Mouse (Mus musculus) granulocyte monocyte progenitor cell, adult 5-6 weeks (primary cell): ENCODE results near the gene Scn9a. TPM values are rescaled to one million over a fixed set of nuclear protein-coding genes. Genes with fewer than 3 reads are reported as not detected.

ENCODE experiments used
- ATAC-seq: replicated peaks from 2 replicates; pipeline ENCODE4 v1.8.0; 2016; ENCODE audit warnings: mild to moderate bottlenecking, moderate TSS enrichment, inconsistent platforms; ENCODE audit not compliant: poor library complexity, severe bottlenecking
- total RNA-seq, 2 experiments: library from RNA; stranded (forward) in 1 of 2; stranded (reverse) in 1 of 2; fragments of 200-712, 200-1000 nt in 1 of 2; fragments of >200 nt in 1 of 2; fragmentation: Nextera tagmentation in 1 of 2; gene quantifications; 2 replicates each; pipeline ENCODE4 v1.2.3; 2014 to 2017

Gene Scn9a
- total RNA-seq (2014; fragmentation: Nextera tagmentation): not detected in 2 replicates
- not detected in 2 replicates for total RNA-seq (2017)

DNA sequence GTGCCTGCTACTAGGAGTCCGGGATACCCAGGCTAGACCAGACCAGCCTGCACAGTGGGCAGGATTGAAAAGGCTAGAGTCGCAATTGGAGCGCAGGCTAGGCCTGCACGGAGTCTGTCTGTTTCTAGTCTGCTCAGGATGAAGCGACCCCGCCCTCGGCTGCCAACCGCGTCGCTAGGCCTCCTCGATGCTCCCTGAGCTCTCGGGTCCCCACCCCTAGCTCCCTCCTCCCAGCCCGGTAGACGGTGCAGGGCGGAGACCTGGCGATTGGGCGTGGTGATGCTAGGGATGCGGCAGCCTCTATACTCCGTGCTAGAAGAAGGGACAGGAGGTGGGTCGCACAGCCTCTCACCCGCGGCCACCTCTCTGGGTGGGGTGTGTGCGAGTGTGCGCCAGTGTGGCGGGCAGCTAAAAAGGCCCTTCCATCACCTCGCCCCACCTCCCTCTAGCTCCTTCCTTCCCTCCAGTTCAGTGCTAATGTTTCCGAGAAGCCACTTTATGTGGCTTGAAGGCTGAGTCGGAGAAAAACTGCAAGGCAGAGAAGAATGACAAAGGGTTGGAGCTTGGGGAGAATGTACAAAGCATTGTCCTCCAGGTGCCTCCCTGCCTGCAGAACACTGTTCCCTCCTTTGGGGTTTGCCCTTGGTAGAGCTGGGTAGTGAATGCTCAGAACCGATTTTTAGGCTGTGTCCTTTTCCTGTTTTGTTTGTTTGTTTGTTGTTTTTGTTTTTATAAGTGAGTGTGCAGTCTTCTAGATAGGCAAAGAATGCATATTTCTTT is at the start of gene Scn9a:
Gene Scn9a (minus strand): TSS at position 383 of the 780 bp plus-strand sequence.
- peak; percentile 30; the same call in 1 of the 2 replicates for ATAC-seq

DNA sequence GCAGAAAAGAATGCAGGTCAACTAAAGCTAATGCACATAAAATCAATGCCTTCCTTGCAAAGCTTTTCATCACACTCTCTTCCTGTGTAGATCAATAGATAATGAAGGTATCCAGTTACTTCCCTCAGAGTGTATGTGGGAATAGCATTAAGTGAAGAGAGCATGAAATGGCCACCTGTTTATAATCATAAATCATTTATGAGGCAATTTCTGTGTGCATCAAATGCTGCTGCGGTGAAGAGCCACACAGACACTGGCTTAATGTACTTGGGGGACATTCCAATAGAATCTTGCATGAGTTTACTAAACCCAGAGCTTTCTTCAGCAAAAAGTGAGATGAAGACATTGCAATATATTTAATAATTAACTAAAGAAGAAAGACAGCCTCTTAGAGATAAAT is 27.2 kb upstream of the Scn9a start:
- ATAC-seq: no peak

DNA sequence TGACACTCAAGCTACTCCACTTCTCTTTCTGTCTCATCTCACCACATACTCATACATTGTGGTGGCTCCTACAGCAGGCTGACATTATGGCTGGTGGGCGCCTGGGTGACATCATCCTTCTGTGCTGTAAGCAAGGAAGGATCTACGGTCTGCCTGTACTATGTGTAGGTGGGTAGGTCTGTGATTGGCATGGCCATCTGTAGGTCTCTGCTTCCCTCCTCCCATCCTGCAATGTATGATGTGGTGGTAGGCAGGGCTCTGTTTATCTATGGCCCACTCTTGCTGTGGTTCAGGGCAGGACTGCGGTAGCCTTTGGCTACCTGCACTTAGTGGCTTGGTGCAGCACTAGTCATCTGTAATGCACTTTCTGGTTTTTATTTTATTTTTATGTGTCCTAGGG is 21.7 kb upstream of the Scn9a start:
- no peak for ATAC-seq

DNA sequence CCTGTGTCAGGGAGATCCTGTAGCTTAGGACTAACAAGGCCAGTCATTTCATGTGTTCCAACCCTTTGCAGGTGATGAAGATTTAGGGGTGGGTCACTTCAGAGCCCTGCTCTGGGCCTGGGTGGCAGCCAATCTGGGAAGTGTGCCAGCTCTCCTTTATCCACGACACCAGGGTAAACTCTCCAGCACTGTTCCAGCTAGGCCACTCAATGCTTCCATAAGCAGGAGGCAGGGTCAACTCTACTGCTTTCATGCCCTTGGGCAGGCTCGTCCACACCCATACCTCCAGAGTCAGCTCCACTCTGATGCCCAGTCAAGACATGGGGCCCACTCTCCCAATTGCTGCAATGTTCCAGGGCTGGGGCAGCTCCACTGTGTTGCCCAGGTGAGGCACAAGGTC is 20.7 kb upstream of the Scn9a start:
- no peak for ATAC-seq

DNA sequence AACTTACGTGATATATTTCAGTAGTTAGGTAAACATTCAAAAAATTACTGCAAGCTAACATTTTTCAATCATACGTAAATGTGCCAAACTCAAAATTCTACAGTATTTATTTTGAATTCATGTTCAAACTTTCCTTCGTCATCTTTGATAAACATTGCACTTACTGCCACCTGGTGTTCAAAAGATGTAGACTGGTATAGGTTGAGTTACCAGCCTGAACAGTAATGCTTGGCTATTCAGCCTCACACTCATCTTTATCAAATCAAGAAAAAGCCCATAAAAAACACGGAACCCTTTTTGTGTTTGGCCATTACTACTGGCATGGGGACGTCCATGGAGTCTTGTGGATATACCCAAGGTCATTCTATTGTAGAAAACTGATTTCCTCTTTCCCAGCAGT is 9.6 kb upstream of the Scn9a start:
- no peak for ATAC-seq

DNA sequence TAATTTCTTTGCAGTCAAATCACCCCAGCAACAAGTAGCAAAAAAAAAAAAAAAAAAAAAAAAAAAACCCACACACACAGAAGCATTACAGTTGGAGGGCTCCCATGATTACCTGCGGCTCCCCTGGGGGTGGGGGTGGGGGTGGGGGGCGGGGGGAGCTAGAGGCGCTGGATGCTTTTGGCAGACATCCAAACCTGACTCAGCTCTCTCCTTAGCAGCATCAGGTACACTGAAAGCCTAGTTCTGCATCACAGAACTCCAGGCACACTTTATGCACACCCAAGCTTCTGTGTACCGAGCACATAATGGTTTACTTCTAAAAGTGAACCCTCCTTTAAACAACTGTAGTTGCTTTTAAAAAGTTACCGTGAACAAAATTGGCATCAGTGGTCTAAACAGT is 2.0 kb downstream of the Scn9a start:
- no peak for ATAC-seq

DNA sequence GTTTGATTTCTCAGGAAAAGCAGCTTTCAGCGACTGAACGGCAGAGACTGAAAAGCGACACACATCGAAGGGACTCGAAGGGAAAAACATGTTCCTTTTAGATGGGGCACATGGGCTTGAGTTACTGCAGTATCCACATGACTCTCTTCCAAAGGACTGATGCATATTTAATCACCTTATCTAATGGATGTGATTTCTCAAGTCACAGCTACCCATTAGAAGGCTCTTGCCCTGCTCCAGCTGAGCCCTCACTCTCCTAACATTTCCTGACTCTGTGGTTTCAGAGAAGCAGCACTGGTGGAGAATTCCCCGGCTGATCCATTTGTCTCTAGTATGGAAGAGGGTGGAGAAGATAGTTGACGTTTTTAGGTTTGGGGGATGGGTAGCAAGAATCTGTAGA is 23.7 kb downstream of the Scn9a start:
- no peak for ATAC-seq

DNA sequence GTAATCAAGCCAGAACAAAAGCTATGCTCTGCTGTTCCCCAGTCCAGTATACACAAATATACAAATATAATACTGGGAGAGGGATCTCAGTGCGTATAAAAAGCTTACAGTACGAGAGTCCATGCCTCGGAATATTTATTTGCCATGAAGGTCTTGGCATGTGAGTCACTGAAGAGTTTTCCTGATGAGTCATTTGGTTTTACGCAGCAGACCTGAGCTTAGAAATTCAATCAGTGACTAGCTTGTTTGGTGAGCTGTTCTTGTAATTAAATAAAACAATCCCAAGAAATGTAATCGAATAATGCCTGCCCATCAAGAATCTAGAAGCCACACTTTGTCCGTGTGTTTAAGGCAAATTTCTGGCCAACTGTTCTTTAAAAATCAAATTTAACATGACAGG is 37.4 kb downstream of the Scn9a start:
- no peak for ATAC-seq

DNA sequence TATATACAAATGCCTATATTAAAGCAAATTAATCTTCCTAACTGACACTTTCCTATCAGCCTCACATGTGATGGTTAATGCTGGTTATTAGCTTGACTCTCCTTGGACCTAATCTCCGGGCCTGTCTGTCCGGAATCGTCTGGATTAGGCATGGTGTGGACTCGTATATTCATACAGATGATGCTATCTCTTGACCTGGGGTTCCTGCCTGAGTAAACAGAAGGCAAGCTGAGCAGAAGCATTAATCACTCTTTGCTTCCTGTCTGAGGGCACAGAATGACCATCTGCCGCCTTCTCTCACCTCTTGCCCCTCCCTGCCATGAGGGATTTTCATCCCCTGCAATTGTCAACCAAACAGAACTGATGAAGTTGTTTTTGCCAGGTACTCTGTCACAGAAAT is 38.6 kb downstream of the Scn9a start:
- ATAC-seq: no peak

DNA sequence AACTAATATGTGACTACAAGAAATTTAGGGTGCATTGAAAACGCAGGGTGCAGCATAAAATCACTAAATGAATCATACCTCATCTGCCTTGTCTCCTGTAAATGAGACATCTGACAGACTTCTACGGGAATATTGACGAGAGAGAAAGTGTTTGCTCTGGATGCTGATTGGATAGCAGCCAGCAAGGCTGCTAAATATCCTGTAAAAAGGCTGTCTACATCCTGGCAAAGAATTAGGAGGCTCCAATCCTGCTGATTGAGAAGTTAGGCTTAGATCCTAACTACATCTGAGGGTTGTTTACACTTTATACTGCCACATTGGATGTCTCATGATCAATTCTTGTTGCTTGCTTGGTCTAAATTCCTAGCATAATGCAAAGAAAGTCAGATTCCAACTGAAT is 44.6 kb downstream of the Scn9a start:
- no peak for ATAC-seq

DNA sequence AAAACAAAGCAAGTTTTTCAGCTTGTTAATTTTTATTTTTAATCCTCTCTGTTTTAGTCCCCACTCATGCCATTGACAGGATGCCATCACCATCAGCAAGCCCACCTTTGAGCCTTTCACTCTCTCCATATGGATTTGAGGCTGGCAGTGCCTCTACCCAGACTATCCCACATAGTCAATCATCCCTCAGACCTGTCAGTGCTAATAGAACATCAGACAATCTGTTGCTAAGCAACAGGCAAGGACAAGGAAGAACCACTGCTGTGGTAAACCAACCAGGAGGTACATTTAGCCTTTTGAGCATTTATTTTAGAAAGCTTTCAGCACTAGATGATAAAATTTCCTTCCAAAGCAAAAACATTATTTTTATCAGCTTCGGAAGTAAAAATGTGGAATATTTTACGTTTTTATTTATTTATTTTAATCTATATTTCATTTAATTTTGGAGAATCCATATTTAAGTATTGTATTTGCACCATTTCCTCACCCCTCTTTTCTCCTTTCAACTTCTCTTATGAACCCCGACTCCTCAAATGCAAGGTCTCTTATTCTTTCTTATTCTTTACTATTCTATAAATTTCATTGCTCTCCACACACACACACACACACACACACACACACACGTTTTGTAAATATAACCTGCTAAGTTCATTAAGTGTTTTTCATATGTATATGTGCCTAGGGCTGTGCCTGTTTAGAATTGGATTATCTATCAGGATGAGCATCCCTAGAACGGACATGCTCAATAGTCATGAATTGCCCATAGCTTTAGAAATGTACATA is 54.5 kb downstream of the Scn9a start:
- no peak for ATAC-seq

DNA sequence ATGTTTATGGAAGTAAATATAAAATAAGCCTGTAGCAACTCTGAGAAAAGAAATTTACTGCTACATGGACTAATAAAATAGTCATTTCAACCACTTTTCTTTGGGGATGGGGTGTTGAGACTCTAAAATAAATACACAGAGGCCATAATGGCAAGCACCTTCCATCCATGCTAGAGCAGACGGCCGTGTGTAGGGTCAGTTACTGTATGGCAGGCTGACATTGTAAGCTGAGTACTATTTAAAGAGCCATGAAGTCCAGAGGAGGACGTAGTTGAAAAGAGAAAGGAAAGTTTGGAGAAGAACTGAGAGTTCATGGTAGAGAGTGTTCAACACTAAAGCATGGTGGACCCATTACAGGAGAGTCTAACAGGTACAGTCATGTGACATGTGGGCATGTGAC is 86.5 kb downstream of the Scn9a start:
- ATAC-seq: no peak

DNA sequence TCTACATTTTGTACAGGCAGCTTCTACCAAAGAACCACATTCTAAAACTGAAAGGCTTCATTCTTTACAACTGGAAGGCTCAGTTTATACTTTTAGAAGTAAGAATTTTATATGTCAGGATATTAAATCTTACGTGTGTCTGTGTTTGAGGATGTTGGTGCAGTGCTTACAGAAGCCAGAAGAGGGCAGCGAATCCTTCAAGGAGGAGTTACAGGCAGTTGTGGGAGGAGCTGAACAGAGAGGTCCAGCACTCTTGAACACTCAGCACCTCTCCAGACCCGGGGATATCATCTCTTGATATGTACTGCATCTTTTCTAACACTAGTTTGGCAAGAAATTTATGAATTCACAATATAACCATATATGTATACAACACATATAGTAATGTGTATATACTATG is 114.8 kb downstream of the Scn9a start:
- ATAC-seq: no peak

DNA sequence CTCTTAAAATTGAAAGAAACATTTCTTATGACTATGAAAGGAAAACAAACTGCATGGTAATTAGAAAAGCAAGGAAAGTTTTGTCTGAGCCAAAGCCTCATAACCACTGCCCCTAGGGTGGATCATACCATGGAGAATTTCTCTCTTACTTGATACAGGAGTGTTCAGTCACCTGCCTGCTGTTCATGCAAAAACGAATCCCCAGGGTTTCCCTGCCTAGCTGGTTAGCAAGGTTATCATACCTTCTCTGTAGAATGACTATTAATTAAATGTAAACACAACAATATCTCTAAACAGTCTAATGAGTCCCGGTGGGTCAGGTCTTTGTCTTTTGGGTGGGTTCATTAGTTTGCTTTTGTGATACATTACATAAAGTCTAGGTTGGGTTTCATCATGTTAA is 123.3 kb downstream of the Scn9a start:
- ATAC-seq: no peak

DNA sequence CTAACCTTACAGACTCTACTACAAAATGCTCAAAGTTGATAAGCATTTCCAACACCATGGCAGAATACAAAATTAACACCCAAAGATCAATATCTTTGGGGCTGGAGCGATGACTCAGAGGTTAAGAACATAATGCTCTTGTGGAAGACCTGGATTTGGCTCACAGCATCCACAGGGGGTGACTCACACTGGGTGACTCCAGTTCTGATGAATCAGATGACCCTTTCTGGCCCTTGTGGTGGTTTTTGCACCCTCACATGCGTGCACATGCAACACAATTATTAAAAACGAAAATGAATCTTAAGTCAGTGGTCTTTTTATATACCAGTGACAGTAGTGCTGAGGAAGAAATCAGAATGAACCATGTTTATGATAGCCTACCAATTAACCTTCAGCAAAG is 126.7 kb downstream of the Scn9a start:
- ATAC-seq: no peak

DNA sequence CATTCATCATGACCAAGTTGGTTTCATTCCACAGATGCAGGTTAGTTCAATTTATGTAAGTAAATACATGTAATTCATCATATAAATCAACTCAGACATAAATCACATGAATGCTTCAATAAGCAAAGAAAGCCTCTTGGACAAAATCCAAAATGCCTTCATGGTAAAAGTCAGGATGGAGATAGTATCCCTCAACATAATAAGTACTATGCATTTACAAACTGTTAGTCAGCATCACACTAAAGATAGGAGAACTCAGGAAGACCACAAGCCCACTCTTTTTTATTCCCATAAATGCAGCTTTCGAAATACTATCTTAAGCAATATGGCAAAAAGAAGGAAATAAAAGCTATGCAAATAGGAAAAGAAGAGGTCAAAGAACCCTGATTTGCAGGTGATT is 127.1 kb downstream of the Scn9a start:
- no peak for ATAC-seq

DNA sequence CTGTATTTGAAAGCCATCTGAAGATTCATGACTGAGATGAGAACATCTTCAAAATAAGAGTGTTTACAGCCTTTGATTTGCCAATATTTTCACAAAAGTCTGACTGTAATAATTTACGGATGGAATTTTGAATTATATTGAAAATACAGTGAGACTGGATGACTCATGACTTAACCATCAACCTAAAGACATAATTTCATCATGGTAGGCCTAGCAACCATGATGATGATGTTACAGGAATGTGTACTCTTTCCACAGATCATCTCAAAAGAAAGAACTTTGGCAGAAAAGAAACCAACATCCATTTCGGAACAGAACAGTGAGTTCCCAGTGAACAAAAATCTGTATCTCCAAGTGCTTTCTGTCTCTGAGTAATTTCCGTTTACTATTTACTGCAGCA is 132.6 kb downstream of the Scn9a start:
- ATAC-seq: no peak

DNA sequence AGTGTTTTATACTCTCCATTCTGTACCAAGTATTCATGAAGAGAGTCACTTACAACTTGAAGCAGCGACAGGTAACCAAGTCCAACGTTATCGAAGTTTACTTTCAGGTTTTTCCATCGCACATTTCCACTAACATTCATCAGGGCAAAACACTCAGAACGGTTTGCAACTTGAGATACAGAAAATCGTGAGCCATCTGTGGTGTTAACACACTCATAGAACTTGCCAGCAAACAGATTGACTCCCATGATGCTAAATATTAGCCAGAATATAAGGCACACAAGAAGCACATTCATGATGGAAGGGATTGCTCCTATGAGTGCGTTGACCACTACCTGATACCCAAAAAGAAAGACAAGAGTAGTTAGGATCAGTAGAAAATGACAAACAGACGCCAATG is 140.2 kb downstream of the Scn9a start:
- ATAC-seq: no peak

DNA sequence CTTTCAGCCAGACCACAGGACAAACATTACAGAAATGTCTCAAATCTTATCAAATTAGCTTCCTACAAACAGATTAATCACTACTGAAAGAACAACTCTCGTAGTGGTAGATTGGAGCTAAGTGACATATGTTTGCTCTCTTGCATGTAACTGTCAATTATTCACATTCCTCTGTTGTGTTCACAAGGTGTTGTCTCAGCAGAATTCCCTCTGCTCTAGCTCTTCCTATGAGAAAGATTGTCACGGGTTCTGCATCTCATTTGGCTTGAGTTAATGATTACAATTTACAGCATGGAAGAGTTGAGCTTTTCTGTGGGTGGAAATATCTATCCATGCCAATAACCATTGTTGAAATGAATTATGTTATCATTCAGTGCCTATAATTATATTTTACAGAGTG is 156.4 kb downstream of the Scn9a start:
- no peak for ATAC-seq

DNA sequence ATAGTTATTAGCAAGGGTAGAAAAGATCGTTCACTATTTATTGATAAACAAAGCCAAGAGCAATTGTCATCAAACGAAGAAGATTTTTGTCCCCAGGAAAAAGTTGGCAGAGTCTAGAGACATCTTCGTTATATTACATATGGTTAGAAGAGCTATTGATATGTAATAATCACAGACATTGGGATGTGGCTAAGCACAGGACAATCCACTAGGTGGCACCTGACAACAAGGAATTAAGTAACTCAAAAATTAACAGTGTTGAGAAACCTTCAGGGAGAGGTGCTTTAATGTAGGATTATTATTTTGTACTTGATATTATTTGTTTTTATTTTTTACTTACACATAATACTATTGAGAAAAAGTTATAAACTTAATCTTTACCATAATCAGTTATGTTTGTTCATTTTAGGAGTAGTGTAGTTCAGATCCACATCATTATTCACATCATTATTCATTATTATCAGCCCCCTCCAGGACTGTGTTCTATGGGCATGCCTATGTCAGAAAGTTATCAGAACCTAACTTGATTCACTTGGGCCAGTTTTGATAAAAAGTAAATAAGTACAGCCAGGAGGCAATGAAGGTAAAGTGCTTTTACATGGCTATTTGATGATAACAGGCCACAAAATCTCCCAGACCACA is 161.5 kb downstream of the Scn9a start:
- no peak for ATAC-seq

DNA sequence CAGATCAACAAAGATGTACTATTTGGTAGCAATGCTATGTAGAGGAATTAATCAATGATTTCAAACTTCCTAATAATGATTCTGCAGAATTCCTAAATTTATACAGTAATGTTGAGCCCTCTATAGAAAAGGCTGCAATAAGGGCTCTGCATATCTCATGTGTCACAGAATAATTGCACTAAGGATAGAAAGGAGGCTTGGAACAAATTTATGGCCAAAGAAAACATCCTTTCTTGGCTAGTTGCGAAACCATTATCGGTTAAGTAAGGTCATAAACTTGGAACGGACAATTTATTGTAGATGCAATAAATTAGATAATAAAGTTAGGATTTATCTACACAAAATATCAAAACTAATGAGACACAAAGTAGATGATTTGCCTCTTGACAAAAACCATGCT is 169.3 kb downstream of the Scn9a start:
- no peak for ATAC-seq
